Mouse (Mus musculus): ENCODE data around the gene Gabrg2.

DNA sequence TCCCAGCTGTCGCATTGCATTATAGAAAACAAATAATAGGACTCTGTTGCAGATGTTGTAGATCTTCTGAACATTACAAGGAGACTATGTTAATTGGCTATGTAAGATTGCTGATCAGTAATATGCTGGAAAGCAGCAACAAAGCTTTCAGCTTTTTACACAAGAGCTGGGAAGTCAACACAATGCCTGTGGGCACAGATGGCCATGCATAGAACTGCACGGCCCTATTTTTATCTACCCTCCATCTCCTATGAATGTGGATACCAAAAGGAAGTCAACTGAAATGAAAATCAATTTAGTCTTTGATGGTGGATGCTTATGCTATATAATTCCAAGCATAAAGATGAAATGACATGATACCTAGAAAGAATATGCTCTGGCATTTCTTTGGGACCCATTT lies 47.1 kb downstream of the Gabrg2 start:
- no peak for TF ChIP-seq CTCF (IDR thresholded peaks at IDR 0.05; ENCODE audit: extremely low read depth, insufficient read depth, insufficient read length, insufficient replicate concordance)
- no peak for TF ChIP-seq POLR2A (IDR thresholded peaks at IDR 0.05; ENCODE audit: low read depth, low read length)
